Mouse (Mus musculus) megakaryocyte, embryonic 14.5 days (primary cell): ENCODE results near the gene Hs6st3.

ENCODE experiments used
- FLI1 ChIP-seq: IDR thresholded peaks from 2 replicates; pipeline ENCODE4 v1.6.1; 2012; ENCODE audit warnings: low read length, inconsistent platforms, mixed read lengths
- GATA1 ChIP-seq: IDR thresholded peaks from 3 replicates; pipeline ENCODE4 v1.6.1; 2012; ENCODE audit warnings: mixed read lengths, low read length, inconsistent platforms, borderline replicate concordance

GRCm38 (mm10) chr14:119127330-119127729, 10.8 kb upstream of the Hs6st3 start:
- TF ChIP-seq GATA1 = no peak
- TF ChIP-seq FLI1 = no peak
